Mouse (Mus musculus) spleen, embryonic (tissue): Measurements from ENCODE around the gene Slk.

Source experiments
- CTCF ChIA-PET: fragments of 350-600 bp; sonication (Branson Sonifier 250); formaldehyde crosslinking; loops from one replicate; lab custom pipeline; 2022; lab: Charles Lee

Gene Slk

DNA sequence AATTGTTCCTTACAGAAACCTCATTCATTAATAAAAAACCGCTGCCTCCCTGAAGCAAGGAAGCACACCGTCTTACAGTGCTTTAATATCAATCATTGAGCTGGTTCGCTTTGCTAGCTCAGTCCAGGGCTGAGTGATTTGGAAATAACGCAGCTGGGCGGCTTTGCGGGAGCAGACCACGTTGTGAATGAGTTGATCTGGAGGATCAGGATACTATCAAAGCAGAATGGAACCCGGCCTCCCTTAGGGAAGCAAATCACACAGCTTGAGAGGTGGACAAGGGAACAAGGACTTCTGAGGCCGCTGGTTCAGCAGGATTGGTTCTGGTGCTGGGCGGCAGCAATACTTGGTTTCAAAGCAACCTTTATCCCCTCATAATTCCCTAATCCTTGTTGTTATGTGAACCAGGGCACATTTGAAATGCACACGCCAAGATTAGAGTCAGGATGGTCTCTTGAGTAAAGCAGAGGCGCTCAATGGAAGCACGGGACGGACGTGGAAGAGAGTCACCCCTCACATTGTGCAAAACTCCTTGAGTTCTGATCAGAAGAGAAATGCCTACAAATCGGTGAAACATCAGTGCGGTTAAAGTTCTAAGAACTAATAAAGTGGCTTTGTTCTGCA lies 14.3 kb upstream of the Slk start:
- CTCF ChIA-PET: interaction anchor here (0.6 kb wide), 1 partner anchor 28 kb away, joined by 4 read pairs; the partner anchor contains the start of gene Stn1

DNA sequence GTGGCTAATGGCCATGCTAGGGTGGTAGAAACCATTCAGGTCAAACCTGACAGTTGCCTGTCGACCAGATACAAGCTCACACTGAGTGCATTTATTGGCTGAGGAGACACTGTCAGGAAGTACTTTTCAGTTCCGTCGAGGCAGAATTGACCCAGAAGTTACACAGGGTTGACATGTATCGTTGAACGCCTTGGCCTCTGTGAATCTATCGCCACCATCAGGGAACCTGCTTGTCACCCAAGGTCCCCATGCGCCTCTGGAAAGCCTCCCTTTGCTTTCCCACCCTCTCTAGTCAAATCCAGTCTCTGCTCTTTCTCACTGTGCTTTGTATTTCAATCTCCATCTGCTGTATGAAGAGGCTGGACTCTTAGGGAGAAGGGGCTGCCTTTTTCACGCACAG lies 13.5 kb upstream of the Slk start:
- CTCF ChIA-PET: interaction anchor here (0.6 kb wide), 1 partner anchor 27 kb away, joined by 3 read pairs; no protein-coding TSS in a partner anchor

DNA sequence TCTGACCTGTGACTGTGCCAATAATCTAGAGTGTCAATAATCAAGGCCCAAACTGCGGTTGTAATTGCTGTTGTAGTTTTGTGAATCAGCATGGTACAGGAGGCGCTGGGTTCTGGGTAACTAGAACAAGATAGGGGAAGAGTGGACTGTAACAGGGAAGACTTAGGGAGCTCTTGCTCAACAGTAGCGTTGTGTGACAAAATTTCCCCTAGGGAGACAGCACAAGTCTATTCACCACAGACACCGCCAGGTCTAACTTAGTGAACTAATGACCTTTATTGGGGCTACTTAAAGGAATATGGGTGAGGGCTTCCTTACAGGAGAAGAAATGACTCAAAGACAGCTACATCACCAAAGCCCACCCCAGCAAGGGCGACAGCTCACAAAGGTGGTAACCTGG lies 9.4 kb upstream of the Slk start:
- CTCF ChIA-PET: no interaction called here

DNA sequence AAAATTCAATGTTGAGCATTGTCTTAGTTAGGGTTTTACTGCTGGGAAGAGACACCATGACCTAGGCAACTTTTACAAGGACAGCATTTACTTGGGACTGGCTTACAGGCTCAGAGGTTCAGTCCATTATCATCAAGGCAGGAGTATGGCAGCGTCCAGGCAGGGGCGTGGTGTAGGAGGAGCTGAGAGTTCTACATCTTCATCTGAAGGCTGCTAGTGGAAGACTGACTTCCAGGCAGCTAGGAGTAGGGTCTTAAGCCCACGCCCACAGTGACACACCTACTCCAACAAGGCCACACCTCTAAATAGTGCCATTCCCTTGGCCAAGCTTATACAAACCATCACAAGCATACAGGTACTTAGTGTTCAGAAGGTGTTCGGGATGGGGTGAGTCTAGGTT lies 7.5 kb upstream of the Slk start:
- CTCF ChIA-PET: interaction anchor here (1.0 kb wide), 1 partner anchor 9 kb away, joined by 3 read pairs; no protein-coding TSS in a partner anchor

DNA sequence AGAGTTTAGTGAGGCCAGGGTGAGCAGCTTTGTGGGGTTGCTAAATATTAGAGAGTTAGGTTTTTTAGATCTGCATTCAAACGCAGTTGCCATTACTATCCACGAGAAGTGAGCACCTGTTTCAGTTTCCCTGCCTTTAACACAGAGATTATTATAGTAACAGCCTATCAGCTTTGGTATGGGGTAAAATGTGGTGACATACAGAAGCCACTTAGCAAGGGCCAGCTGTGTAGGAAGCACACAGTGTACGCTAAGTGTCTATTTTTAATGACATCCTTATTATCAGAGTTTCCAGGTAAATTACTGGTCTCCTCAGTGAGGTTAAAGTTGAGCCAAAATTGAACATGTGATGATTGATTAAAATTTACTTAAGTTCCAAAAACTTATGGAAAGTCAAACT lies 5.8 kb upstream of the Slk start:
- CTCF ChIA-PET: no interaction called here

DNA sequence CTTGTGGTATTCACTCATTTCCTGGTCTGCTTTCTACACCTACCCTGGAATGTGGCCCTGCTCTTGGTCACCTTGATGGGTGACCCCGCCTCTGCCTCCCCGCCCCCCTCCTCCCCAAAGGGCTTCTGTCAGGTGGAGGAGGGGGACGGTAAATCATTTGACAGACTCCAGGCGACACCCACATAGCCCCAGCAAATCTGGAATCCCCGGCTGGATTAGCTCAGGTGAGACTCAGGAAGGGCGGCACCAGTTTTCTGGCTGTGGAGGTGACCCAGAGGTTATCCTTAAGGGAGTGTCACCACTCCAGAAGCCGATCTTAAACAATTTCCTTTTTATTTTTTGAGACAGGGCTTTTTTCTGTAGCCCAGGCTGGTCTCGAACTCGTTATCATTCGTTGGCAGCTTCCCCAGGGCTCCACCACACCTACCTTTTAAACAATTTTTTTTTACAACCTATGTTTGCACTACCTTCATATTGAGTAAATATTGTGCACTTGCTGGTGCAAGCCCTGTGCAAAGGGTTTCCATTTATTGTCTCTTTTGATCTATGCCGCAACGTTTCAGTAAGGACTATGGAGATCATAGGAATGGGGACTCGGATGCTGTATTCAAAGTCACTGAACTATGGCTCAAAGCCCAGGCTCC lies 775 bp upstream of the Slk start:
- CTCF ChIA-PET: no interaction called here

DNA sequence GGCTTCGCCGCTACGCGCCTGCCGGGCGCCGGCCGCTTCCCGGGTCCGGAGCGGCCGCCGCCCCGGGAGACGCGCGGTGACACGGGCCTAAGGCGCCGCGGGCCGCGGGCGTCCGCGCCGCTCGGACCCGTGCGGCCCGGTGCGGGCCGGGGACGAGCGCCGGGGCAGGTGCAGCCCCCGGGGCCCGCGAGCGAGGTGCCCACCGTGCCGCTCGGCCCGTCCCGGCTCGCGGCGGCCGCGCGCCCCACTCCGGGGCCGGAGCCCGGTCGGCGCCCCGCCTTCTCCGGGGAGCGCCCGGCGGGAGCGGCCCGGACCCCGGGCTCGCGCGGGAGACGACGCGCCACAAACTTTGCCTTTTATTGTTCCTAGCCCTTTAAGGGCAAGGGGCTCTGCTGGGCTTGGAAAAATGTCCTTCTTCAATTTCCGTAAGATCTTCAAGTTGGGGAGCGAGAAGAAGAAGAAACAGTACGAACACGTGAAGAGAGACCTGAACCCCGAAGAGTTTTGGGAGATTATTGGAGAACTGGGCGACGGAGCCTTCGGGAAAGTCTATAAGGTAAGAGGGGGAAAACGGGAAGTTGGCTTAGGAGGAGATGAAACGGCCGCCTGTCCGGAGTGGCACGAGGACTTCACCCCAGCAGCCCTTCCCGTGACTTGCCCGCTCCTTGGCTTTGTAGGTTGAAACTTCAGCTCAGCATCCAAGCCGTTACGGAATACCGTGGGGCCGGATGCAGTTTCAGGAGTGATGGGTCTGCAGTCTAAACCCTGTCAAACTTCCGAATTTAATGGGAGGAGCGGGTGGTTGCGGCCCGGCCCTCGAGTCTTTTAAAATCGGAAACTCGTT lies 532 bp downstream of the Slk start:
- CTCF ChIA-PET: no interaction called here

DNA sequence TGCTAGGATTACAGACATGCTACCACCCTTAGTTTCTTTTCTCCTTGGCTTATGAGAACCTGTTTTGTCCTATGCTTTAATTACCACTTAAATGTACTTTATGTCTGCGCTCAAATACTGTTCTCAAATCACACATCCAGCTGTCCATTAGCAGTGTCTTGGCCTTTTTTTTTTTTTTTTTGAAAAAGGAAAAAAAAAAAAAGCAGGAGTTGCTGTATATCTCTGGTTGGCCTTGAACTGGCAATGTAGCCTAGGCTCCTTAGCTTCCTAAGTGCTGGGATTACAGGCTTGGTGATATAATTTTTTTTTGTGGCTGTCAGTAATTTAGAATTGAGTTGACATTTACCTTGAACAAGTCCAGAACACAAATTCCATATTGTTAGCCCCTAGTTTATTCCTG lies 6.3 kb downstream of the Slk start:
- CTCF ChIA-PET: no interaction called here

DNA sequence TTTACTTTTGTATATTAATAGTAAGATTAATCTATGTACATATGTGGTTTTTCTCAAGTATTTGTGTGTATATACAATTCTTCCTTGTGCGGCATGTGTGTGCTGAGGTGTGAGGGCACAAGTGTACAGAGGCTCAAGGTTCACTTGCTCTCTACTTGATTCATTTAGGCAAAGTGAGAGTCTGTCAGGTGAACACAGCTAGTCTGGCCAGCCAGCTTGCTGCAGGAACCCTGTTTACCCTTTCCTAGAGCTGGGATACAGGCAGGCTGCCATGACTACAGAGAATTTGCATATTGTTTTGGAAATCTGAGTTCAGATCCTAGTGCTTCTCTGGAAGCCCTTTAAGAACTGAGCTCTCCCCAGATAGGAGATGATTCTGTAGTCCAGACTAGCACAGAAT lies 7.5 kb downstream of the Slk start:
- CTCF ChIA-PET: no interaction called here

DNA sequence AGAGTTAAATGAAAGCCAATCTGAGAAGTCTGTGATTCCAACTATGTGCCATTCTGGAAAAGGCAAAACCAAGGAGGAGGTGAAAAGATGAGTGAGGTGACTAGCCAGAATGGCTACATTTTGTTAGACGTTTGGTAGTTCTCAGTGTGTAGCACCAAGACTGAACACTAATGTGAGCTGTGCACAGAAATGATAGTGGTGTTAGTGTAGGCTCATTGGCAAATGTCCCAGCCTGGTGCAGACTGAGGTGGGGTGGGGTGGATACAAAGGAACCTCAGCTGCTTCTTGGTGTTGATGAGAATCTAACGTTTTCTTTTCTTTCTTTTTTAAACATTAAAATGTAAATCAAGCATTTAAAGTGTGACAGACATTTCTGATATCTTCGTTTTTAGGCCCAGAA lies 29.0 kb downstream of the Slk start:
- CTCF ChIA-PET: no interaction called here

DNA sequence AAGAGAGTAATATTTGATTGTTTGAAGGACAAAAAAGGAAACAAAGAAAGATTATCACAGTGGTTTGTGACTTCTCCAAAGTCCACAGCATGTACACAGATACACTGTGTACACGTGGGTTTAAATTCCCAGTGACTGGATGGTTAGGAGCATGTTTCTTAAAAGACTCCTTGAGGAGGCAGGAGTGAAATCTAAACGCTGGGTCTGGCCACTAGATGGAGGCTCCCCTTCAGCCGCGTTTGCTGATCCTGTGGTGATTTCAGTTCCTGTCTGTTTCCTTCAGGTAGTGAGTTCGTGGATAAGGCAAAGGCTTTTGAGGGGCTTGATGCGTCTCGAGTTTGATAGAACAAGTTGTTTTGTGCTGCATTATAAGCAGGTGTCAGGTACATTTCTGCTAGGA lies 34.0 kb downstream of the Slk start:
- CTCF ChIA-PET: no interaction called here

DNA sequence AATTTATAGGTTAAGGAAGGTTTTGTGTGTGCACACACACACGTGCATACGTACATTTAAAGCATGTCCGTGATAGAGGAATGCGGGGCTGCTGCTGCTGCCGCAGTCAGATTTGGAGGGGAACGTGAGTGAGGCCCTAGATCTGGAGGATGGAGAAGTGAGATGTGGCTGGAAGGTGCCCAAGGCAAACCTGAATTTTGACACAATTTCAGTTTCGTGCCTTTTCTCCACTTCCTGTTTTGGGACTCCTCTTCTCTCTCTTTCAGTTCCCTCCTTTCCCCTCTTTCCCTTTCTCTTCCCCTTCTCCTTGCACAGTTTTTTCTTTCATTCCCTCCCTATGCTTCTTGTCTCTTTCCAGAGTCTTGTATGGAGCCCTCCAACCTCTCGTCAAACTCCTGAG lies 42.0 kb downstream of the Slk start:
- CTCF ChIA-PET: no interaction called here

DNA sequence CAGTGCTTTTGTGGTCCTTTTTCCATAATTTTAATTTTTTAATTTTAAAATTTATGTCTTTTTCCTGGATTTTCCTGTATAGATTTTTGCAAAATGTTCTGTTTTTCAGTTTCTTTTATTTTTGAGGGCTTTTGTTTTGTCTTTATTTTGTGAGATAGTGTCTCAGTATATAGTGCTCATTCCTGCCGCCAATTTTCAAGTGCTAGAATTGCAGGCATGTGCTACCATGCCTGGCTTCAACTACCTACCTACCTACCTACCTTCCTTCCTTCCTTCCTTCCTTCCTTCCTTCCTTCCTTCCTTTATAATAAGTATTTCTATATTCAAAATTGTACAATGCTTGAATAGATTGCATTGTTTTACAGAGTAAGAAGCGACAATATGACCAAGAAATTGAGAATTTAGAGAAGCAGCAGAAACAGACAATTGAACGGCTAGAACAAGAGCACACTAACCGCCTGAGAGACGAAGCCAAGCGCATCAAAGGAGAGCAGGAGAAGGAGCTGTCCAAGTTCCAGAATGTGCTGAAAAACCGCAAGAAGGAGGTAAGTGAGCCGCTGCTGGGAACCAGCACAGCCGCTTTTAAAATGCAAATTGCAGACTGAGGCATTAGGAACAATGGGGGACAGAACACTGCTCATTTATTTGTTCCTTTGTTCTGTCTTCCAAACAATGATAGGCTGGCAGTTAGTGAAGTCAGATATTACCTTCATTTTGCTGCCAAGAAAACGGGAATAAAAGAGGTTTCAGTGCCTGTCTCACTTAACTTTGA lies 45.6 kb downstream of the Slk start:
- CTCF ChIA-PET: no interaction called here

DNA sequence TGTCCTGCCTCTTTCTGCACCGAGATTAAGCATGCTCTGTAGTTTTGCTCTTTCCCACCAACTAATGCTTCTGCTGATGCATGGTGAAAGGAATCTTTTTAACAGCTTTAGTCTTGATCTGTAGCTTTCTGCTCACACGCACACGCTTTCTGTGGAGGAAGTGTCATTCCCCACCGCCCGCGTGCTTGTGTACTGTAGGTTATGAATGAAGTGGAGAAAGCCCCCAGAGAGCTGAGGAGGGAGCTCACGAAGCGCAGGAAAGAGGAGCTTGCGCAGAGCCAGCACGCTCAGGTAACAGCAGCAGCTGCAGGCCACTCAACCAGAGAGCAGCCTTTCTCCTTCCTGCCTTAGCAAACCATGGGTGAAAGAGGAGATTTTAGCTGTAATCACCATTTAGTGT lies 48.0 kb downstream of the Slk start:
- CTCF ChIA-PET: no interaction called here

DNA sequence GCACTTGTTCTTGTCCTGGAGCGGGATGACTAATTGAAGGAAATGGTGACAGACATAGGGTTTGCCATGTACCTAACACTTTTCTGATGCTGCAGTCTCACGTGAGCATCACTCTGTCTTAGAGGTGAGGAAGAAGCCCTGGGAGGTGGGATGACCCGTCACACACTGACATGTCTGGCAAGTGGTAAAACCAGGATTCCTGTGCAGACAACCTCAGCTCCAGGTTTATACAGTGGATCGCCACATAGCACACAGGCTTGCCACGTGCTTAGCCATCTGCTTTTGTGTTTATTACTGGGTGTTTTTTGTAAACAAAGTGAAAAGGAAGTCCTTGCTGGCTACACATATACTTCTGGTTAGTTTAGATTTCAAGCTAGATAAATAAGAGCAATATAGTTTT lies 49.6 kb downstream of the Slk start:
- CTCF ChIA-PET: no interaction called here

DNA sequence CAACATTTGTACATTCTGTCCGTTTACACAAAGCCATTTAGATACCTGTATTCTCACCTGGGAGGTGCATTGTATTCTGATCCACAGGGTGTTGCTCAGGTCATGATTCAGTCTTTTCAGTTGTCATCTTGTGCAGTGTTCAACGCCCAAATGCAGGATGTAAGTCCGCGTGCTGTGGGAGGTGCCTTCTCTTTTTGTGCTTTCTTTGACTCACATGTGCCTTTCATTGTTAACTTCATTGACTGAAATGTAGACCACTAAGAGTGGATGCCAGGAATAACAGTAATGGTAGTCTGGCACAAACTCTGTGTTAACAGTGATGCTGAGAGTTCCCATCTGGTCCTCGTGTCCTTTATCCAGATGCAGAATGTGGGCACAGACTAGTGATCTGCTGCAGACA lies 50.9 kb downstream of the Slk start:
- CTCF ChIA-PET: no interaction called here

DNA sequence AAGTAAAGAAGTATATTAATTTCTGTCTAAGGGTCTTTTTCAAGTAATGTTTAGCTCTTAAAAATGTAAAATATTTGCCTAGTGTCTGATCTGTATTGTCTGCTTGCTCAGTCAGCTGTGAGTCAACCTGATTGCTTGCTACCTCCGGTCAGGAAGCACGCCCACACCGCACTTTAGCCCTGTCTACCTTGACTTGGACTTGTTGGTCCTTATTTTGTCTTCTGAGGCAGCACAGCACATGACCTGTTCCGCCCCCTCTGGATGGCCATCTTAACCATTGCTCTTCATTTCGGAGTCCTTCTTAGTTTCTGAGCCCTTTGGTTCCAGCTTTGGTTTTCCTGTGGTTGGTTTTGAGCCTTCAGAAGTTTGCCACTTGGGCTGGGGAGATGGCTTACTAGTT lies 52.3 kb downstream of the Slk start:
- CTCF ChIA-PET: no interaction called here

DNA sequence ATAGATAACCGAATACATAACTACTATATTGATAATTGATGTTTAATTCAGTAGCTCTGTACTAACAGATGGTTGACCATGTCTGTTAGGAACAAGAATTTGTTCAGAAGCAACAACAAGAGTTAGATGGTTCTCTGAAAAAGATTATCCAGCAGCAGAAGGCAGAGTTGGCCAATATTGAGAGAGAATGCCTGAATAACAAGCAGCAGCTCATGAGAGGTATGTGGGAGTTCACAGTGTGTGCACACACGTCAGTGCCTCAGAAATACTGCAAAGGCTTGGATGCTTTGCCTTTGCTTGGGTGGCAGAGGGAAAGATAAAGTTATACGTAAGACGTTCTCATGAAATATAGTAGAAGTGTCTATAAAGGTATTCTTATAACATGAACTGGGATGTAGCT lies 55.9 kb downstream of the Slk start:
- CTCF ChIA-PET: no interaction called here

DNA sequence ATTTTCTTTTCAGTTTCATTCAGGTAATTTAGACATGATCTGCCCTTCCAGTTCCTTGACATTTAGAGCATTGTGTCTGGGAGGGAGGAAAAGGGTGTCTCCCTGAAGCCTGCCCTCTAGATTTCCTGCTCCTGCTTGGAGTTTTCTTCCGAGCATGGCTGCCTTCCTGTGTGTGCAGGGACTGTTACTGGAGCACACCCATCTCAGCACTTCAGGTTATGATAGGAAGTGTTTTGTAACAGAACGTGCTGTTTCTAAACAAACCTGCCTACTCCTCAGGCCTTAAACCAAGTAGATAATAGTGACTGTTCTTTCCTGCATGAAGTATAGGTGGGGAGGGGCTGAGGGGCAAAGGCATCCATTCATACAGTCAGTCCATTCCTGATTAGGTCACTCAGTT lies 64.4 kb downstream of the Slk start:
- CTCF ChIA-PET: no interaction called here

DNA sequence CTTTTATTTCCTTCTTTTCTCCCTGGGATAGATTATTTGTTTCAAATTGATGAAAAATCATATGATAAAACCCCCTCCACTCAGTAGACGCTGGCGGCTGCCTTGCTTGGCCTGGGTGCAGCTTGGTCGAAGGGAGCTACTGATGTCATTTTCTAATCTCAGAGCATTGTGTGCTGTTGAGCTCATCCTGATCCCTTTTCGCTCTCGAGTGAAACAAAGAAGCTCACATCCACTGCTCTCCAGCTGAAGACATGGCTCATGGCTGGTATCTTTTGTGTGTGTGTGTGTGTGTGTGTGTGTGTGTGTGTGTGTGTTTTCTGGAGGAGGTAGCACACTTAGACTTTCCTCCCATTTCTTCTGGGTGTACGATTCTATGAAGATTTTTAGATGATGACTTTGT lies 66.1 kb downstream of the Slk start:
- CTCF ChIA-PET: no interaction called here

DNA sequence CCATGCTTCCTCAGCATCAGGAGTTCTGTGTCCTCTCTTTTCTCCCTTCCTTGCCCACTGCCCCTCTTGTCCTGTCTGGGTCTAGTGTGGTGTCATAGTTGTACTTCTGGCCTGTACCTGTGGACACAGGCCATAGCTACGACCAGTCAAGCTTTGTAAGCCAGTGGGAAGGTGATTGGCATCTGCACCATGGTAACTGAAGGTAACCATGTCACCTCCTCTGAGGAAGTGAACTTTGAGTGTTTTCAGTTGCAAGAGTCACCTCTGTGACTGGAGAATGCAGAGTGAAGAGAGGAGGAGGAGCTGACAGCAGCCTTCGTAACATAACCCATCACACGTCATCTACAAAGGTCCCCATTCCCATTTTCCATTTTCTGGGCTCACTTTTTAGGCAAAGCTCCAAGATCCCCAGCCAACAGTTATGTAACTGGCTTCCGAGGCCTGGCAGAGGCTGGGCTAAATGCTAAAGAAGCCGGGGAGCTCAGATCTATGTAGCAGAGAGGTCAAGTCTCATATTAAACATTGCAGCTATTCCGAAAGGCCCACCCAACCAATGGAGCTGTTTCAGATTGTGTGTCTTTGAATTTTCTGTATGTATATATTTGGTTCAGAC lies 67.1 kb downstream of the Slk start:
- CTCF ChIA-PET: no interaction called here

DNA sequence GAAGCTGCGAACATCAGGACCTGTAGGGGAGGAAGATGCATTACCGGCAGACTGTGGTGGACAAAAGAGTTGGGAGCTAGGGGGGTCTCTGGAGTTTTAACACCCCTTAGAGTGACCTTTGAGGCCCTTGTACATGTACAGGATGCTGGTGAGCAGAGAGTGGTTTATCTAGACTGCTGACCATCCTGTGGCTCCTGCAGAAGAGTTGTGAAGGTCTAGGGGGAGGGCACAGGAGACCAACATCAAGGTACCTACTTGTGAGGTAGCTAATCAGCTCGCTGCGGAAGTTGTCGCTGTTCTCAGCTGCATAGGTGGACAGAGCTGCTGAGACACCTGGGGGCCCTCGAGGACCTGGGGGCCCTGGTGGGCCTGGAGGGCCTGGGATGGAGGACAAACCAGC lies 69.6 kb downstream of the Slk start:
- CTCF ChIA-PET: no interaction called here
